10 mouse cellular contexts compared by ENCODE assay signal in genomic region chr13:119599498-119599897, GRCm38 (mm10). TPM values are rescaled to one million over a fixed set of nuclear protein-coding genes. Genes with fewer than 3 reads are reported as not detected.
DNase-seq lines count a peak whose midpoint lies in the region; ATAC-seq and TF ChIP-seq lines count a peak whose summit lies in the region.
"Not testable (repeated sequence)": the region's sequence is repeated elsewhere in the genome, so short reads cannot be mapped to it uniquely, and the experiment has no call there.
"Had no signal": no experiment of that assay in that cellular context is flagged by ENCODE, and none has a peak within 500 bp of the region (broad histone marks: within the 10 kb centered on the region; RNA-seq: fewer than 3 reads in every experiment).

No protein-coding gene starts in this region.

- not testable (repeated sequence) for H3K4me3 ChIP-seq in forebrain, embryonic 11.5 days (ENCODE audit: low read depth, low read length); hindbrain, postnatal 0 days (ENCODE audit: low read length); liver, postnatal 0 days (ENCODE audit: low read depth, low read length)

- WGBS in forebrain, embryonic 11.5 days, result 77% methylated on average over 2 of the region's 2 CpGs
- WGBS in hindbrain, postnatal 0 days, result 79% methylated on average over 2 of the region's 2 CpGs
- WGBS in liver, postnatal 0 days (ENCODE audit: insufficient replicate concordance), result 58% methylated on average over 2 of the region's 2 CpGs

- TF ChIP-seq CTCF in hindbrain, postnatal 0 days (IDR thresholded peaks at IDR 0.05; ENCODE audit: low read depth); liver, postnatal 0 days (IDR thresholded peaks at IDR 0.05; ENCODE audit: low read depth): not testable (repeated sequence)

- DNase-seq in CD4-positive, CD25-positive, alpha-beta regulatory T cell, adult 2 months (ENCODE audit: low read depth, low spot score), result peak; percentile 21
- peak; percentile 44 for DNase-seq in c-Kit-negative CD71-positive TER-119-positive erythroid progenitor cells, embryonic 14.5 days (ENCODE audit: low read depth, low spot score)
- peak; percentile 55 for DNase-seq in c-Kit-positive CD71-positive TER-119-positive erythroid progenitor cells, embryonic 14.5 days (ENCODE audit: low spot score)
- DNase-seq in forebrain, embryonic 11.5 days (ENCODE audit: low spot score), result peak; percentile 58
- DNase-seq in hindbrain, postnatal 0 days (ENCODE audit: low spot score), result peak; percentile 40
- peak; percentile 27 for DNase-seq in liver, postnatal 0 days
- DNase-seq in retina, postnatal 1 day, result peak; percentile 24

- not testable (repeated sequence) for H3K4me1 ChIP-seq in forebrain, embryonic 11.5 days (replicated peaks; ENCODE audit: control insufficient read depth, insufficient read depth, low read length); hindbrain, postnatal 0 days (ENCODE audit: insufficient read depth, low read length); liver, postnatal 0 days (ENCODE audit: insufficient read depth)

- ATAC-seq in forebrain, embryonic 11.5 days (replicated peaks; ENCODE audit: low FRiP score); hindbrain, postnatal 0 days; liver, postnatal 0 days: not testable (repeated sequence)

- H3K4me2 ChIP-seq in forebrain, embryonic 11.5 days (ENCODE audit: low read depth, low read length, severe bottlenecking); hindbrain, postnatal 0 days (ENCODE audit: low read depth, low read length); liver, postnatal 0 days (ENCODE audit: low read depth, low read length): not testable (repeated sequence)

- not testable (repeated sequence) for TF ChIP-seq EP300 in liver, postnatal 0 days (IDR thresholded peaks at IDR 0.05; ENCODE audit: low read depth)

- not testable (repeated sequence) for H3K9ac ChIP-seq in forebrain, embryonic 11.5 days (ENCODE audit: low read length); hindbrain, postnatal 0 days (replicated peaks; ENCODE audit: low read length); liver, postnatal 0 days (replicated peaks)

- not testable (repeated sequence) for H3K27ac ChIP-seq in forebrain, embryonic 11.5 days (ENCODE audit: low read depth, low read length); hindbrain, postnatal 0 days; liver, postnatal 0 days (ENCODE audit: low read depth)

- H3K36me3 ChIP-seq in forebrain, embryonic 11.5 days (ENCODE audit: control insufficient read depth, insufficient read depth, low read length); hindbrain, postnatal 0 days (ENCODE audit: insufficient read depth, low read length); liver, postnatal 0 days (replicated peaks; ENCODE audit: insufficient read depth, low read length): not testable (repeated sequence)

- not testable (repeated sequence) for H3K9me3 ChIP-seq in forebrain, embryonic 11.5 days (ENCODE audit: control insufficient read depth, low read length); hindbrain, postnatal 0 days (ENCODE audit: low read length); liver, postnatal 0 days (ENCODE audit: low read length)

- not testable (repeated sequence) for H3K27me3 ChIP-seq in forebrain, embryonic 11.5 days (ENCODE audit: control insufficient read depth, insufficient read depth, low read length); hindbrain, postnatal 0 days (ENCODE audit: insufficient read depth, low read length); liver, postnatal 0 days (ENCODE audit: insufficient read depth, low read length)

RNA-seq across cellular contexts. Expression of gene Ccl28, which starts 24.1 kb away (rescaled TPM):
- 0.19 and 0.41 TPM in 2 replicates for polyA plus RNA-seq in forebrain, embryonic 11.5 days (2014; fragmentation: Nextera tagmentation; extraction: Ambion mirVana)
- 2.2 and 2.4 TPM in 2 replicates for total RNA-seq in hindbrain, postnatal 0 days (2014; rRNA removed)
- polyA plus RNA-seq in hindbrain, postnatal 0 days (2015; fragmentation: Nextera tagmentation; extraction: Ambion mirVana), result 0.33 and 0.57 TPM in 2 replicates
- polyA plus RNA-seq in liver, postnatal 0 days (2015; fragmentation: Nextera tagmentation; extraction: Ambion mirVana), result not detected in 2 replicates
- total RNA-seq: ES-E14, MEL had no signal
- polyA plus RNA-seq: embryonic facial prominence, embryonic 14.5 days had no signal
